Mouse (Mus musculus) heart, adult 11 months (tissue): ENCODE data around the gene Rex1bd.

ENCODE experiments used
- DNase-seq: peaks from one replicate; pipeline ENCODE4 v3.0.0; 2022

The Rex1bd gene

DNA sequence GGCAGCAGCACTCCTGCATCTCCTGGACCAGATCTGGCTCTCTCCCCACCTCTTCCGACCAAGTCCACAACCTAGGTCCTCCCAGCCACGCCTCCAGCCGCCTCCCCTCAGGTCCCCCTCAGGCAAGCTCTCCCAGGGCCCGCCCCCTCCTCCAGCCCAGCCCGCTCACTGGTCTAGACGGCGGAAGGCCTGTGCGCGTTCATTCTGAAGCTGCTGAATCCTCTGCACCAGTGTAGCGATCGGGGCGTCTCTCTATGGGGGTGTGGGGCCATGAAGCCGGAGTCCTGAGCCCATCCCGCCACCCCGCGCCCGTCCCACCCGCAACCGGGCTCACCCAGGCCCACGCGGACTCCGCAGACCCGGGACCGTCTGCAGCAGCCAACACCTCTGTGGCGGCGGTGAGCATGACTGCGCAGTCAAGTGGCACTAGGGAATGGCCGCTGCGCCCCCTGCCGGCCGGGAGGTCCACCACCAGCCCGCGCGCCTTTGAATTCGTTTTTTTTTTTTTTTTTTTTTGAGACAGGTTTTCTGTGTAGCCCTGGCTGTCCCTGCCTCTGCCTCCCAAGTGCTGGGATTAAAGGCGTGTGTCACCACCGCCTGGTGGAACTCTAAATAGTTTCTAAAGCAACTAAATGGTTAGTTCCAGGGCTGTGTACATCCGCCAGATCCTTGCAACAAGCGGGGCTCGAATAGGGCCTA is at the start of gene Rex1bd:
Gene Rex1bd (minus strand): TSS at position 425 of the 699 bp plus-strand sequence.
- peak; percentile 100 for DNase-seq

DNA sequence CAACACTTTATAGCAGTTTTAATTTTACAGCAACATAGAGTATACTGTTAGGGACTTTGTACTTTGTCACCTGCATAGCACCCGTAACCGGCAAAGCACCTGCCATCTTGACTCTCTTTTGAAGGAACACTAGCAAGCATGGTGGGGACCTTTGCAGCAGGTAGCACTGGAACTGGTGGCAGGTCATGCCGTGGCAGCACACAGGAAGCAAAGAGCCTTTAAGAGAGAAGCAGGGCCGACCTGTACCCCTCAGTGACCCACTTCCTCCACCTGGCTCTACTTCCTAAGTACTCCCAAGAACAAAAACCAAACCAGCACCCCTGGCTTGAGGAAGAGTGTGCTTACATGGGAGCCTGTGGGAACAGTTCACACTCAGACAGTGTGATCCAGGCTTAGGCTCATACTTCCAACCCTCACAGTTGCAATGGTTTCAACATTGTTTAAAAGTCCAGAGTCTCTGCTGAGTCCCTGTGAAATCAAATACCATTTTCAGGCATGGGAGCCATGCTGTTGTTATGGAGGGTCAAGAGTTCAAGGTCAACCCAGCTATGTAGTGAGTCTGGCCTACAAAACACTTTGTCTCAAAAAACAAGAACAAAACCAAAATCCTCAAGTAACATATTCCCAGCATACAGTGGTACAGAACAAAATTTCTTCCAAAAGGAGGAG is 48.7 kb upstream of the Rex1bd start:
- no peak for DNase-seq

- peak; percentile 98 for DNase-seq
Measured at GRCm38 (mm10) chr8:70553740-70554139, 47.2 kb upstream of the Rex1bd start.

GRCm38 (mm10) chr8:70552836-70553235 is 46.3 kb upstream of the Rex1bd start:
- DNase-seq: no peak

DNA sequence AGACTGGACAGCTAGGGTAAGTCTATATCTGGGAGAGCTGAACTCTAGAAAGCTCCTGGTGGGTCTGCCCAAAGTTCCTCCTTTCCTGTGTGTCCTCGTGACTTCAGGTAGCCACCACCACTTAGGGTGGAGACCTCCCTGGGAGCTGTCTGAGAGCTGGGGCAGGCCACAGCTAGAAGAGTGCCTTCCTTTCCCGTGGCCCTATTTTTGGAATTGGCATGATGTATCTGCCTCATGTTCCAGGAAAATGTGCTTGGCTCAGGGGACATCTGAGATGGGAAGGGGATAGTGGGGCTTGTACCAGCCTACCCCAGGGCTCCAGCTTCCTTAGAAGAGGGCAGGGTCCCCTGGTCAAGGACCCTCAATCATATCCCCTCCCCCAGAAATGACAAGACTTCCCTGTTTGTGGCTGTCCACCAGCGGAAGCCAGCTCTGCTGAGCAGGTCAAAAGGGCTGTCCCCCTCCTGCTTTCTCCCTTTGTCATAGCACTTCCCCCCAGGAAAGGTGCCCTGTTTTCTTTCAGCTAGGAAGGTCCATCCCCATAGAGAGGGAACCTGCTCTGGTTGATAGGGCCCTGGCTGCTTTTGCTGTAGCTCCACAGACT is 45.1 kb upstream of the Rex1bd start:
- DNase-seq: no peak

GRCm38 (mm10) chr8:70549412-70550184 is 43.0 kb upstream of the Rex1bd start:
- no peak for DNase-seq

GRCm38 (mm10) chr8:70547762-70548161 is 41.2 kb upstream of the Rex1bd start:
- DNase-seq: no peak

DNA sequence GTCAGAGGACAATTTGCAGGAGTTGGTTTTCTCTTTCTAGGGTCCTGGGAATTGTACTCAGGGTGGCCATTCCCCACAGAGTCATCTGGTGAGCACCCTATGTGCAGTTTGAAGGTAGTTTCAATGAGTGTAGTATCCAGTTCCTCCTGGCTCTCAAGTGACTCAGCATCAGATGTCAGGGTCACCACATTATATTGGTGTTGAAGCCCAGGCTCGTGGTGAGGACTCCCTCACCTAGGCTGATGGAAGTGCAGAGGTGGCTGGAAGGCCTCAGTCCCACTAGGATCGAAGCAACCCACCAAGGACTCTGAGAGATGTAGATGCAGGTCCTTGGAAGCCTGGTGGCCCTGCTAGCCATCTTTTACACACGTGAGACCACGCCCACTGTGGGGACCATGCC is 39.9 kb upstream of the Rex1bd start:
- no peak for DNase-seq

DNA sequence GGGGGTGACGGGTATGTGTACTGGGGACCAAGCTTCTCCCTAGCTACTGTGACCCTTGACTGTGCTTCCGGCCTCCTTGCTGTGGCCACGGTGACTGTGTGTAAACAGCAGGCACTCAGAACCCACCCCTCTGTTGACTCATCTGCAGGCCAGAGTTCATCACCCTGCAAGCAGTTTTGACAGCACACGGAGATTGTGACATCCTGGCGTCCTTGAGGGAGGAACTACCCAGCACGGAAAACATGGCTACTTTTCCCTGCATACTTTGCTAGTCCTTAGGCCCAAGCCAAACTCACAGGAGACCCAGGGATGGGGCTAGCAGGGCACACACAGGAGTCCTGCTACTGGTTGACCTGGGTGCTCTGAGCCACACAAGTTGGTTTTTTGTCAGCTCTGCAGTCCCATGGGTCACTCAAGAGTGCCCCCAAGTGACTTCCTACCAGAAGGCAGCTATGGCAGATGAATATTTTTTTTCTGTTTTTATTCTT is 37.7 kb upstream of the Rex1bd start:
- DNase-seq: peak; percentile 98

DNA sequence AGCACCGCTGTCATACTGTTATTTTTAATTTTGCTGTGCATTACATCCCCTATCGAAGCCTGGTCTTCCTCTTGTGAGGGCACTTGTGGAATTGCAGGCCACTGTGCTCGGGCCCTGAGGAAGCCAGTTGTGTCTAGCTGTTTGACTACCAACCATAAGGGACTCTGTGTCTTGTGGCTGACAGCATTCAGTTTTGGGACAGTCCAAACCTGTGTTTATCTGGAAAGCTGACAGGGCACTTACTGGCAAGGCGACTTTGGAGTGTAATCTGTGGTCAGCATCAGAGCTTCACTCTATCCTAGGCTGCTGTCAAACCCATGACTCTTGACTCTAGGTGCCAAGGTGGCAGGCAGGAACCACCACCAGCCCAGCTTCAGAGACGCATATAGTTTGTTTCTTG is 34.5 kb upstream of the Rex1bd start:
- no peak for DNase-seq

DNA sequence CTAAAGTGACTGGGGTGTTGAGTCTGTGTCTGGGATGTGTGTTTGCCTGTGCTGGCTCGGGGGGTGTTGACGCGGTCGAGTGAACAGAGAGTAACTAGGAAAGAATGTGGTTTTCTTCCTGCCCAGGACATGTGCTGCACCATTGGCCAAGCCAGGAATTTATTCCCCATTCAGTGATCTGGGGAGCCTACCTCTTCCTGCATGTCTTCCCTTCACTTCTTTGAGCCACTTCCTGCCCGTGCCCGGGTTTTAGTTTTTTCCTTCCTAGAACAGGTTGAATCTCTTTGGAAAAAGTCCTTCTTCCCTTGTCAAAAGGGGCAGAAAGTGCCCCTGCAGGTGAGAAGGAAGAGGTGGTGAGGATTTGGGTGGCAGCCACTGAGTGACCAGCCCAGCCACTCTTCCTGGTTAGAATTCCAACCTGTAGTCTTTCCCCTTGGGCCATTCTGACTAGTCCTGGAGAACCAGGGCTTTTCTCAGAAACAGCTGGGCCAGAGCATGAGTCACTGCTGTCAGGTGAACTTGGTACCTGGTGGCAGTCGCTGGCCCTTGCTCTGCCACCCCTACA is 34.0 kb upstream of the Rex1bd start:
- DNase-seq: peak; percentile 97

GRCm38 (mm10) chr8:70540013-70540506 is 33.5 kb upstream of the Rex1bd start:
- no peak for DNase-seq

DNA sequence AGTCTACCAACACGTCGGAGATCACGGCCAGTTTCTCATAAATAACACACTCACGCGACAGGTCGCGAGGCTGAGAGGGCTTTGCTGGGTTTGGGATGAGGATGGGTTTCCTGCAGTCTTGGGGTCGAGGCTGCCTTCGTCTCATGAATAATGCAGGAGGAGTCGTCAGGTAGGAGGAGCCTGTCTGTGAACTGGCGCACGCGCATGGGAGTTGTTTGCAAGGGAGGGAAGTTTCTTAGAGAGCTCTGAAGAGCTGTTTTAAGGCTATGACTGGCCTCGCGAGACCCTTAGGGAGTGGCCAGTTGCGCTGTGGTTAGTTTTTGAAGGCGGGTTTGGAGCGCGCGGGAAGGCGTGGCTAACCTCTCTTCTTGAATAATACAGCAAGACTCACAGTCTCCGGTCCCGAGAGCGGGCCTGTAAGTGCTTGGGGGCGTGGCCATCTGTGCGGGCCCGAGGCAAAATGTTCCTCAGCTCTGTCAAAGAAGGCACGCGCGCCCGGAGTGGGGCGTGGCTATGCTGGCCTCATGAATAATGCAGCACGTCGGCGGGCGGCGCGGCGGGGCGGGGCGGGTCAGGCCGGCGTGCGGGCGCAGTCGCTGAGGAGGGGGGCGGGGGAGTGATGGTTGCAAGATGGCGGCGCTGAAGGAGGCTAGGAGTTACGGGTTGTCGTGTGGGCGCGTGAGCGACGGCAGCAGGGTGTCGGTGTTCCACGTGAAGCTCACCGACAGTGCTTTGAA is 32.7 kb upstream of the Rex1bd start, which contains the start of gene Ell:
Gene Ell (plus strand): TSS at position 381 of the 737 bp plus-strand sequence.
- peak; percentile 100 for DNase-seq

DNA sequence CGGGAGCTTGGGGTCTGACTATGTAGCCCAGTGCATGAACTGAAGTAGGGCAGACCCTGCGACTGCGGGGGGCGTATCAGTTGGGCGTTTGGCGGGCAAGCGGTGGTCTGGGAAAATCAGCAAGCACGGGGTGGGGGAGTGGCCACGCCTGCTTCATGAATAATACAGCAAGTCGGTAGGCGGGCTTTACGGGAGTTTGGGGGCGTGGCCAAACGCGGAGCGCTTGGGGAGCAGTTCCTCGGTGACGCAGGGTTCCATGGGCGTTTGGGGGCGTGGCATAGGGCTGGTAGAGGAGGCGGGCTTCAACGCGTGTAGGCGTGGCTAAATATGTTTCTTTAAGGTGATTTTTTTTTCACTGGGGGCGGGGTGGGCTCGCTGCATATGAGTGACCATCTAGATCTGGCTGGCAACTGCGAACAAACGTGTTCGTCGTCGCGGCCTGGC is 32.1 kb upstream of the Rex1bd start:
- DNase-seq: peak; percentile 100

- peak; percentile 99 for DNase-seq
Measured at GRCm38 (mm10) chr8:70538024-70538579, 31.6 kb upstream of the Rex1bd start.

- DNase-seq: no peak
Measured at GRCm38 (mm10) chr8:70535701-70536100, 29.1 kb upstream of the Rex1bd start.

GRCm38 (mm10) chr8:70535221-70535620 is 28.7 kb upstream of the Rex1bd start:
- DNase-seq: no peak

- DNase-seq: no peak
Measured at GRCm38 (mm10) chr8:70534281-70534680, 27.7 kb upstream of the Rex1bd start.

DNA sequence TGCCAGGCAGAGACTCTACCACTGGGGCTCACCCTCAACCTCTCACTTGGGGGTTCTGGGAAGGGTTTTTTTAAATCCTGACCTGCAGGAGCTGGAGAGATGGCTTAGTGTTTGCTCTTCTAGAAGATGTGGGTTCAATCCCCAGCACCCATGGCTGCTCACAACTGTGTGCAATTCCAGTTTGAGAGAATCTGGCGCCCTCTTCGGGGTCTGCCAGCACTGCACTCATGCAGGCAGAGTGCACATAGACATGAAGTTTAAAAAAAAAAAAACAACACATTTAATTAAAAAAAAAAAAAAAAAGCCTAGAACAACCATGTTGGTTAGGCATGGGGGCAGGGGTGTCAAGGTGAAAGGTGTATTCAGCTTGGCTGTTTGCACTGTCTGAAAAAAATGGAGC is 23.8 kb upstream of the Rex1bd start:
- DNase-seq: no peak

DNA sequence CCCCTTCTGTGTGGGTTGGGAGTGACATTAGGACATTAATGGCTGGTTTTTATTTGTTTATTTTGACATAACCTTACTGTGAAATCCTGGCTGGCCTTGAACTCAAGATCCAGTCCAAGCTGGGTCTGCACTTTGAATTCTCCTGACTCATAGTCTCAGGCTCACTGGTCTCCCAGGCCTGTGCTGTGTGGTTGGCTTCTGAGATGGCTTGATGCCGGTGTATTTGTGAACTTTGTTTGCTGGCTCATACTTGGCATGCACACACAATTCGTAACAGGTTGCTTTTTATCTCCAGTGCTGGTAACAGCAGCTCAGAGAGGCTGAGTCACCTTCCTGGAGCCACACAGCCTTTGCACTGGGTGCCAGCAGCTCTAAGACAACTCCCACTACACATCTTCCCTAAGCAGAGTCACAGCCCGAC is 23.2 kb upstream of the Rex1bd start:
- DNase-seq: no peak

GRCm38 (mm10) chr8:70529299-70529698 is 22.7 kb upstream of the Rex1bd start:
- DNase-seq: no peak
